Mouse (Mus musculus) midbrain, embryonic 11.5 days (tissue): ENCODE measurements around the gene Skor1. TPM values are rescaled to one million over a fixed set of nuclear protein-coding genes. Genes with fewer than 3 reads are reported as not detected.

Source experiments
- ATAC-seq: fragments of 200-750 bp; cut with Nextera tagmentation; 2 replicates; pipeline ENCODE4 v1.8.0; 2017; ENCODE audit warnings: moderate TSS enrichment, moderate library complexity; ENCODE audit not compliant: low FRiP score
- DNase-seq: peaks from one replicate; pipeline ENCODE4 v3.0.0; 2015; ENCODE audit warnings: low spot score; ENCODE audit errors: missing footprints
- H3K27ac ChIP-seq: fragments of 300-500 bp; sonication (generic); 2 replicates; pipeline ENCODE4 v1.5.1; 2014; ENCODE audit warnings: low read depth, low read length
- H3K27me3 ChIP-seq: fragments of 300-500 bp; sonication (generic); 2 replicates; pipeline ENCODE4 v1.6.1; 2014; ENCODE audit warnings: mild to moderate bottlenecking, low read length, moderate library complexity, mixed read lengths; ENCODE audit not compliant: control insufficient read depth, insufficient read depth
- H3K36me3 ChIP-seq: fragments of 300-500 bp; sonication (generic); 2 replicates; pipeline ENCODE4 v1.6.1; 2014; ENCODE audit warnings: mild to moderate bottlenecking, low read length, moderate library complexity, mixed read lengths; ENCODE audit not compliant: control insufficient read depth, insufficient read depth
- H3K4me1 ChIP-seq: fragments of 300-500 bp; sonication (generic); 2 replicates; pipeline ENCODE4 v1.6.1; 2014; ENCODE audit warnings: low read length; ENCODE audit not compliant: control insufficient read depth, insufficient read depth
- H3K4me2 ChIP-seq: fragments of 300-500 bp; sonication (generic); 2 replicates; pipeline ENCODE4 v1.6.1; 2014; ENCODE audit warnings: mild to moderate bottlenecking, moderate library complexity
- H3K4me3 ChIP-seq: fragments of 300-500 bp; sonication (generic); 2 replicates; pipeline ENCODE4 v1.5.1; 2014; ENCODE audit warnings: low read depth, low read length
- H3K9ac ChIP-seq: fragments of 300-500 bp; sonication (generic); 2 replicates; pipeline ENCODE4 v1.6.1; 2014; ENCODE audit warnings: low read length
- H3K9me3 ChIP-seq: fragments of 300-500 bp; sonication (generic); 2 replicates; pipeline ENCODE4 v1.6.1; 2016; ENCODE audit warnings: low read length; ENCODE audit not compliant: control insufficient read depth
- WGBS: fragments of 180-500 bp; shearing (Covaris S2); extraction: QIAGEN DNeasy Blood & Tissue Kit; methylation state at CpG from one replicate; pipeline ENCODE4 v1.1.7; 2014; 5-methylcytosine and 5-hydroxymethylcytosine counted together
- polyA plus RNA-seq: library from polyadenylated mRNA; unstranded; fragments of >200 nt; fragmentation: Nextera tagmentation; extraction: Ambion mirVana; gene quantifications from 2 replicates; pipeline ENCODE4 v1.2.1, GENCODE M21; 2014

Gene Skor1
- polyA plus RNA-seq, 1 experiment from 2014 or later = 0.05 TPM

DNA sequence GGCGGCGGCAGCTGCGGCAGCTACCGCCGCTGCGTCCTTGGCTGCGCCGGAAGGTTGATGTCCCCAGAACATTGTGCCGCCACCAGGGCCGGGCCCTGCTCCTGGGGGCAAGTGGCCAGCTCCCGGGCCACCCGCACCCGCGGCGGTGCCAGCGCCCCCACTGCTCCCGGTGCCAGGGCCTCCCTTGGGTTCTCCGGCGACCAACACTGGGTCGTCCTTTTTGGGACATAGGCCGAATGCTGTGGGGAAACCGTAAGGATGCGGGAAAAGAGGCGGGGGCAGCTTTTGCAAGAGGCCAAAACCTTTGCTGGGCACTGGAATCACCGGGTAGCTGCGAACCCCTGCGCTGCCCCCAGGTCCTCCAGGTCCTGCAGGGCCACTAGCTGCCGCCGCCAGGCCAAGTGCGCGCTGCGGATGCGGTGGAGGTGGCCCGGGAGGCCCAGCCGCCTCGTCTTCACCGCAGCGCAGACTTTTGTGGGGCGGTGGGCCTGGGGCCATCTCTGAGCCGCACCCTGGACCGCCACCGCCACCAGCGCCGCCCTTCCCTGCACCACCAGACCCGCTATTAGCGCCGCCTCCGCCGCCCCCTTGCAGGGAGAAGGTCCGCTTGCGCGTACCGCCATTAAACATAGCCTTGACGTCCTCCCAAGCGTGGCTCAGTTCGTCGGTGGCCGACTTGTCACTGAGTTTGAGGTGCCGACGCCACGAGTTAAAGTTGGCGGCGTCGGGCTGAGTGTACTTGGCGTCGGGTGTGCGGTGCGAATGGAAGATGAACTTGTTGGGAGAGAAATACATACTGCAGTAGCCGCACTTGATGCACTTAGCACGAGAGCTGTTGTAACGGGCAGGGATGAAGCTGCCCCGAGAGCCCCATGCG, 3.3 kb downstream of the Skor1 start:
- Histone ChIP-seq H3K9me3 (no peaks in the 10 kb centered on the region), H3K4me2 (no peak overlapping the region), H3K27me3 (peaks cover 100% of the 10 kb centered on the region), H3K9ac (no peak overlapping the region), H3K27ac (no peak overlapping the region), H3K4me1 (peaks cover 30% of the 10 kb centered on the region), H3K4me3 (peak overlapping the region; percentile 2; the same call in 1 of the 2 replicates), H3K36me3 (no peaks in the 10 kb centered on the region)
- under 1% methylated on average over 73 of the region's 73 CpGs for WGBS
- peak; percentile 93 for DNase-seq
- no peak for ATAC-seq

DNA sequence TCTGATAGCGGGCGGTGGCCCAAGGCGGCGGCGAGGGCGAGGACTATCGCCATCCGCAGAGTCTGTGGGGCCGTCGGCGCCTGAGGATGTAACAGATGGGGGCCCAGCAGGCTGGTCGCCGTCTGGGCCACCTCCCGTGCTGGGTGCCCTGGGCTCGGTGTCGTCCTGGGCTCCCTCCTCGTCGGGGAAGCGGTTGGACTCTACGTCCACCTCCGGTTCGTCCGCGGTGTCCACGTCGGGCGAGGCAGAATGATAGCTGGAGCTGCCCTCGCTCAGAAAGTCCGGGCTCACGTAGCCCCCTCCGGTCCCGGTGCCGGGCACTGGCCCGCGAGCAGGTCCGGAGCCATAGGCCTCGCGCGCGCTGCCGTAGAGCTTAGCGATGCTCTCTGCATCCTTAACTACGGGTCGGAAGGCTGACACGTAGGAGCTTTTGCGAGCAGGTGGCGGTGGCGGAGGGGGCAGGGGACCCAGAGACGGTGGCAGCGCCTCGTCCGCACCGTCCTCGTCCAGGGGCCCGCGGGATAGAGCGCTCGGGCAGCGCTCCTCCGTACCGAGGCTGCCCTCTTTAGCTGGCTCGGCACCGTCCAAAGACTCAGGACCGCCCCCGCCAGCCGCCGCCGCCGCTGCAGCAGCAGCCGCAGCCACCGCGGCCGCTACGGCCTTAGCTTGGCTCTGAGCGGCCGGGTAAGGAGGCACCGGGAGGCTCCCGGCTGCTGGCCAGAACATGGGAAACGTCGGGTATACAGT, 4.1 kb downstream of the Skor1 start:
- WGBS = under 1% methylated on average over 73 of the region's 80 CpGs
- H3K9me3 ChIP-seq = no peaks in the 10 kb centered on the region
- H3K27me3 ChIP-seq = peaks cover 100% of the 10 kb centered on the region
- no peak overlapping the region for H3K4me2 ChIP-seq
- H3K27ac ChIP-seq = no peak overlapping the region
- no peaks in the 10 kb centered on the region for H3K36me3 ChIP-seq
- no peak overlapping the region for H3K9ac ChIP-seq
- DNase-seq (peak; percentile 94), ATAC-seq (no peak)
- peaks cover 30% of the 10 kb centered on the region for H3K4me1 ChIP-seq
- H3K4me3 ChIP-seq = 0 out of 2 replicates have a peak overlapping the region, but pooled peaks have one; percentile 2

DNA sequence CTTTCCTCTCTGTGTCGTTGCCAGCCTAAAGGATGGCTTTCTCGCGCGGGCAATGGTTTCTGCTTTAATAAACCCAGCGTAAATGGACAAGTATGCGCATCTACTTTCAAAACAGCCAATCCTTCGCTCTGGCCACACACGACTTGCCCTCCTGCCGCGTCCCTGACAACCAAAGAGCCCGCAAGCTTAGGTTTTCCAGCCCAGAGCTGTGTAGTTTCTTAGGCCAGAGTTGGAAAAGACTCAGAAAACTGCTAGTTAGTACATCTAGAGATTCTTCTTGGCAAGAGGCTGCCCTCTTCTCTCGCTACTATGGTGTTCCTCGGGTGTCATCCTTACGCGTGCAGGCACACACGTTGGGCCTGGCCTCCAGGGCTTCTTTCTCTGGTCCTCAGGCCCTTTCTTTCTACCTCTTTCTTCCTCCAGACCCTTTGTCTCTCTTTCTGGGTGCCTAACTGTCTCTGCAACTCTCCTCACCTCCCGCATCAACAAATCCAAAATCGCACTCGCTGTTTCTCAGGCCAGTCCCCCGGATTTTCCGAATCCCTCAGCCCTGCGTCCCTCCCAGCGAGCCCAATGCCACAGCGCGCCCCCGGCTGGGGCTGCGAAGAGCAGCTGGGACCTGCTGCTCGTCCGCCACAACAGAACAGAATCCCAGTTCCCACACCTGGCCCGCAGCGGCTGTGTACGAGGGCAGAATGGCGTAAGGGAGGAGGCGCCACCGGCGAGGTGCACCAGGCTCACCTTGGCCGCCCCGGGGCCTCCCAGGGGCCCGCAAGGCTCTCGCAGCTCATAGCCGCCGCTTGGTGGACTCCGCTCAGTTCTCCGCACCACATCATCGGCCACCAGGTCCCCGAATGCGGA, 4.9 kb downstream of the Skor1 start:
- peaks cover 28% of the 10 kb centered on the region for H3K4me1 ChIP-seq
- H3K27me3 ChIP-seq = peaks cover 100% of the 10 kb centered on the region
- H3K4me3 ChIP-seq = peak overlapping the region; percentile 3; the same call in 1 of the 2 replicates
- DNase-seq (peak; percentile 96), ATAC-seq (no peak)
- H3K27ac ChIP-seq = no peak overlapping the region
- H3K9ac ChIP-seq = no peak overlapping the region
- H3K9me3 ChIP-seq = no peaks in the 10 kb centered on the region
- H3K4me2 ChIP-seq = no peak overlapping the region
- WGBS = under 1% methylated on average over 47 of the region's 47 CpGs
- no peaks in the 10 kb centered on the region for H3K36me3 ChIP-seq

DNA sequence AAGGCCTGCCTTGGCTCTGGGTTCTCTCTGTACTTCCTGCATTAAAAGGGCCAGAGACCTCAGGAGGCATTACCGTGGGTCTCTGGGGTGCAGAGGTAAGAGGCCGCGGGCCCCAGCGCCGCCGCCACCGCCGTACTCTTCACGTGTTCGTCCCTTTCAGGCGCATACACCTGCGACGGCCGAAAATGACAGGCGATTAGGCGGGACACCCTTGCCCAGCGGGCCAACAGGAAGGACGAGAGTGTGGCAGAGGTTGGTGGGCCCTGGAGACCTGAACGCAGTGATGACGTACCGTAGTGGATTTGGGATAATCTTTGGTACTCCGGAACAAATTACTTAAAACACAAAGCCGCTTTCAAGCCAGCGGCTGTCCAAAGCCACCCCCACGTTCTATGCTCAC, 5.5 kb downstream of the Skor1 start:
- H3K4me3 ChIP-seq = no peak overlapping the region
- no peak overlapping the region for H3K9ac ChIP-seq
- H3K4me1 ChIP-seq = peaks cover 28% of the 10 kb centered on the region
- under 1% methylated on average over 25 of the region's 25 CpGs for WGBS
- H3K27ac ChIP-seq = no peak overlapping the region
- DNase-seq = no peak
- H3K36me3 ChIP-seq = no peaks in the 10 kb centered on the region
- ATAC-seq = no peak
- H3K9me3 ChIP-seq = no peaks in the 10 kb centered on the region
- H3K27me3 ChIP-seq = peaks cover 100% of the 10 kb centered on the region
- no peak overlapping the region for H3K4me2 ChIP-seq

DNA sequence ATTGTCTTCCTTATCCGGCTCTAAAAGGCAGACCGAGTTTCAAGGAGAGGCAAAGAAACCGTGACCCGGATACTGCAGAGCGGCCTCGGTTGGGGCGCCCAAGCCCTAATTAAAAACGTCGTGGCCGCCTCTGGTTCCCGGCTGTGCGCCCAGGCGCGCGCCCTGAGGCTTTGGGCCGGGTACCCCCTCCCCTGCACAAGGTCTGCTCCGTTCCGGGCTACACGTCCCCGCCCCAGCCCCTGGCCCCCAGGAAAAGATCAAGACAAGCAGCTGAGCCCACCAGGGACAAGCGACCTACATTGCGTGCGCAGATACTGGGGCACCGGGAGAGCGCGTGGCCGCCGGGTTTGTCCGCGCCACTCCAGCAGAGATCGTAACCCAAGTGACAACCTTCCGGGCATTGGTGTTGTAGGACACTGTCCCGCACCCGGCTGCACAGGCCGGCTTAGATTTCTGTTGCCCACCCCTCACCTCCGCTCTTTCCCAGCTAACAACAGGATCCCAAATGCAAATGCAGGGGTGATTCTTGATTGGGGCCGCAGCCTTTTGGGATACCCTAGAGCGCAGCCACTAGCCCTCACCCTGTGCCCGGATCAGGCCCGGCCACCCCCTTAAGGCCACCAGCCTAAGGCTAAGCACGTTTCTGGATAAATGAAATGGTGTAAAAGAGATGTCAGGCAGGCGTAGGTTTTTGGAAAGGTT, 6.3 kb downstream of the Skor1 start:
- no peak overlapping the region for H3K4me3 ChIP-seq
- no peaks in the 10 kb centered on the region for H3K36me3 ChIP-seq
- peaks cover 29% of the 10 kb centered on the region for H3K4me1 ChIP-seq
- H3K27me3 ChIP-seq = peaks cover 100% of the 10 kb centered on the region
- H3K27ac ChIP-seq = no peak overlapping the region
- no peak for ATAC-seq
- H3K4me2 ChIP-seq = peak overlapping the region; percentile 1; the same call in 1 of the 2 replicates
- no peak overlapping the region for H3K9ac ChIP-seq
- under 1% methylated on average over 42 of the region's 42 CpGs for WGBS
- no peaks in the 10 kb centered on the region for H3K9me3 ChIP-seq
- DNase-seq = peak; percentile 95

DNA sequence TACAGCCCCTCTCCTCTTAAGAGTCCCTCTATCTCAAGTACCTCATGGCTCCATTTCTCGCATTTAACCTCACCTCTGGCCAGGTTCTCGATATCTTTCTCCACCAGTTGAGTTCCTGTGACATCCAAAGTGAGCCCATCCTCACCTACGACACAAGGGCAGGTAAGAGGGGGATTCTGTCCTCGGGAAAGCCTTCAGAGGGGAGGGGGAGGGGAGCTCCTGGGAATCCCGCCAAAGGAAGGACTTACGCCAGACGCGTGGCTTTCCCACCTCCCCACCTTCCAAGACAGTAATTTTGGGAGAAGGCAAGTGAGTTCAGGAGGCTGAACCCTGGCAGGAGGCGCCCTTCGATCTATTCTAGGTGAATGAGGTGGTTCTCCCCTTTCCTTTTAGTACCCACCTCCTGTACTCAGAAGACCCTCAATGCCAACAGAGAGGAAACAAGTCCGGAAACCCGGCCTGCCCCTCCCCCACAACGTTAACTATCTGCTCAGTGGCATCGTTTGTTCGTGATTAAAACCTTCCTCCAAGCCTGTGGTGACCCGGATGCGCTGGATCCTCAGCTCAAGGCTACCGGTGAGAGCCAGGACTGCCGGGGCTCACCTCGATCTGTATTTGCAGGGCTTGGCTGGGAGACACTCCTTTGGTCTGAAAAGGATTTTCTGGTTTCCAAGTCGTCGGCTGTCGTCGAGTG, 7.0 kb downstream of the Skor1 start:
- no peaks in the 10 kb centered on the region for H3K9me3 ChIP-seq
- WGBS = under 1% methylated on average over 24 of the region's 24 CpGs
- peaks cover 100% of the 10 kb centered on the region for H3K27me3 ChIP-seq
- no peak overlapping the region for H3K27ac ChIP-seq
- no peak overlapping the region for H3K9ac ChIP-seq
- H3K36me3 ChIP-seq = no peaks in the 10 kb centered on the region
- peak overlapping the region; percentile 1; the same call in 1 of the 2 replicates for H3K4me2 ChIP-seq
- no peak overlapping the region for H3K4me3 ChIP-seq
- ATAC-seq = no peak
- peak; percentile 88 for DNase-seq
- H3K4me1 ChIP-seq = peaks cover 34% of the 10 kb centered on the region

DNA sequence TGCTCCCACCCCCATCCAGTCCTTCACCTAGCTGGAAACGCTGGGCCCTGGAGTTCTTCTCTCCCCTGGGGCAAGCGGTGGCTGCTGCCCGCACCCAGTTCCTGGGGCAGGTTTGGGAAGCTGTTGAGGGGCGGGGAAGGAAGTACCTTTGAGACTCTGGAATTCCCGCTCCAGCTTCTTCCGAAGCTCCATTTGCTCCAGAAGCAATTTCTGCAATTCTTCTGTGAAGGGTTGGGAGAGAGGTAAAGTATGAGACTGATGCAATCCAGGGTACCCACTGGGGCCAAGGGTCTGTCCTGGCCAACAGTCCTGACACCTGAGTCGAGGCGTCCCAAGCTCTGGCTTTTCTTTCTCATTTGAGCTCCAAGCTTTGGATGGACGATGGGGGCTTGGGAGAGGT, 8.6 kb downstream of the Skor1 start:
- Histone ChIP-seq H3K4me3 (no peak overlapping the region), H3K9me3 (no peaks in the 10 kb centered on the region), H3K27ac (no peak overlapping the region), H3K4me1 (peaks cover 30% of the 10 kb centered on the region), H3K4me2 (no peak overlapping the region), H3K9ac (no peak overlapping the region), H3K36me3 (no peaks in the 10 kb centered on the region), H3K27me3 (peaks cover 99% of the 10 kb centered on the region)
- DNase-seq (peak; percentile 93), ATAC-seq (no peak)
- 2% methylated on average over 9 of the region's 9 CpGs for WGBS

DNA sequence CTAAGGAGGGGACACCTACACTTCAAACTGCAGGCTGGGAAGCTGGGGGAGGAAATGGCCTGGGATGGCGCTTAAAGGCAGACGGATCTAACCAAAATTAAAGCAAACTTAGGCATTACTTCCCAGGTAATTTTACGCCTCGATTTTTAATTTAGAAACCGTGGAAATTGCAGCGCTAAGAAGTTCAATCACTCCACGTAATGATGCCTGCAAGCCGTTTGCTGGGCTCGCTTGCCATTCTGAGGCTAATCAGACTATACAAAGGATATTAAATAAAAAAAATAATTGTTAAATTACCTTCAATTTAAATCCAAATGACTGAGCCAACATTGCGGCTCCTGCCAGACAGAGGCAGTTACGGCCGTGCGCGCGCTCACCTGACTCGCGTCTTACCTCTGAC, 9.1 kb downstream of the Skor1 start:
- WGBS = 2% methylated on average over 17 of the region's 17 CpGs
- Histone ChIP-seq H3K36me3 (no peaks in the 10 kb centered on the region), H3K9me3 (no peaks in the 10 kb centered on the region), H3K9ac (no peak overlapping the region), H3K27me3 (peaks cover 99% of the 10 kb centered on the region), H3K4me3 (no peak overlapping the region), H3K4me1 (peaks cover 30% of the 10 kb centered on the region), H3K27ac (no peak overlapping the region), H3K4me2 (no peak overlapping the region)
- ATAC-seq = no peak
- DNase-seq = peak; percentile 92
